Mouse (Mus musculus): Measurements from ENCODE around the gene Rab5c. TPM values are rescaled to one million over a fixed set of nuclear protein-coding genes. Genes with fewer than 3 reads are reported as not detected.

The Rab5c gene
- polyA plus RNA-seq, 1 experiment: 445 TPM

- H3K27me3 ChIP-seq (replicated peaks; ENCODE audit: control insufficient read depth, insufficient read depth, low read length): no peaks in the 10 kb centered on the region
Observed at GRCm38 (mm10) chr11:100745085-100745484, 7.1 kb upstream of the Rab5c start.

DNA sequence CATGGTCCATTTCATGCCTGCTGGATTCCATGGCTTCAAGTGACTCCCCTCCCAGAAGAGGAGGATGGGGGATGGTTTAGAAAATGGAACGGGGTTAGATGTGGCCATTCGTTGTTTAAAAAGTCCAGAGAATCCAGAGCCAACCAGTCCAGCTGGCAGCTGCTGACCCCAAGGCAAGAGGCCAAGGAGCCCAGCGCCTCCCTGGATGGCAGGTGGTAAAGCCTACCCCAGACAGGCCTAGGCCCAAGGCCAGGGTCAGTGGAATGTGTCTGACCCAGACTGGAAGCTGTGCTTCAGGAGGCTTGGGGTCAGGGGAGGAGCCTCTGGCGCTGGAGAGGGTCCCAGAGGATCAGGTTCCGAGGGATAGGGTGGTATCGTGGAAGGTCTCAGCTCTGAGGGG is 3.3 kb upstream of the Rab5c start:
- H3K27me3 ChIP-seq (replicated peaks; ENCODE audit: control insufficient read depth, insufficient read depth, low read length): no peaks in the 10 kb centered on the region
- H3K36me3 ChIP-seq (ENCODE audit: control insufficient read depth, insufficient read depth, low read length): no peaks in the 10 kb centered on the region
- no peak overlapping the region for H3K4me3 ChIP-seq (ENCODE audit: insufficient read depth, low read depth, low read length)
- WGBS: 44% methylated on average over 6 of the region's 6 CpGs
- no peak overlapping the region for H3K27ac ChIP-seq (ENCODE audit: insufficient read depth, low read depth, low read length)
- TF ChIP-seq POLR2A (IDR thresholded peaks at IDR 0.05; ENCODE audit: low read depth, low read length) (no peak), CTCF (conservative IDR thresholded peaks at IDR 0.05; ENCODE audit: insufficient read depth, insufficient read length, low read depth, low read length) (no peak)
- peak; percentile 89 for DNase-seq
- H3K4me1 ChIP-seq (ENCODE audit: control insufficient read depth, insufficient read depth, low read length): peaks cover 7% of the 10 kb centered on the region; the same call in 1 of the 2 replicates

More at GRCm38 (mm10) chr11:100745085-100745484, 7.1 kb upstream of the Rab5c start:
- peak; percentile 56 for DNase-seq
- Histone ChIP-seq H3K27ac (ENCODE audit: insufficient read depth, low read depth, low read length) (no peak overlapping the region), H3K36me3 (ENCODE audit: control insufficient read depth, insufficient read depth, low read length) (no peaks in the 10 kb centered on the region), H3K4me3 (ENCODE audit: insufficient read depth, low read depth, low read length) (no peak overlapping the region), H3K4me1 (ENCODE audit: control insufficient read depth, insufficient read depth, low read length) (no peaks in the 10 kb centered on the region)
- peak; percentile 68 for TF ChIP-seq CTCF (conservative IDR thresholded peaks at IDR 0.05; ENCODE audit: insufficient read depth, insufficient read length, low read depth, low read length)
- no peak for TF ChIP-seq POLR2A (IDR thresholded peaks at IDR 0.05; ENCODE audit: low read depth, low read length)
- WGBS: 19% methylated on average over 6 of the region's 6 CpGs

GRCm38 (mm10) chr11:100738749-100739148 is 734 bp upstream of the Rab5c start:
- H3K4me1 ChIP-seq (ENCODE audit: control insufficient read depth, insufficient read depth, low read length): peaks cover 14% of the 10 kb centered on the region; the same call in 1 of the 2 replicates
- 17% methylated on average over 5 of the region's 5 CpGs for WGBS
- no peaks in the 10 kb centered on the region for H3K36me3 ChIP-seq (ENCODE audit: control insufficient read depth, insufficient read depth, low read length)
- no peak overlapping the region for H3K4me3 ChIP-seq (ENCODE audit: insufficient read depth, low read depth, low read length)
- no peak for DNase-seq
- H3K27me3 ChIP-seq (replicated peaks; ENCODE audit: control insufficient read depth, insufficient read depth, low read length): no peaks in the 10 kb centered on the region
- no peak for TF ChIP-seq CTCF (conservative IDR thresholded peaks at IDR 0.05; ENCODE audit: insufficient read depth, insufficient read length, low read depth, low read length)
- no peak for TF ChIP-seq POLR2A (IDR thresholded peaks at IDR 0.05; ENCODE audit: low read depth, low read length)
- H3K27ac ChIP-seq (ENCODE audit: insufficient read depth, low read depth, low read length): no peak overlapping the region

- Histone ChIP-seq H3K36me3 (ENCODE audit: control insufficient read depth, insufficient read depth, low read length) (no peaks in the 10 kb centered on the region), H3K4me3 (ENCODE audit: insufficient read depth, low read depth, low read length) (peak overlapping the region; percentile 84), H3K27ac (ENCODE audit: insufficient read depth, low read depth, low read length) (peak overlapping the region; percentile 81), H3K27me3 (replicated peaks; ENCODE audit: control insufficient read depth, insufficient read depth, low read length) (no peaks in the 10 kb centered on the region), H3K4me1 (ENCODE audit: control insufficient read depth, insufficient read depth, low read length) (peaks cover 17% of the 10 kb centered on the region; the same call in 1 of the 2 replicates)
- DNase-seq: peak; percentile 53
- under 1% methylated on average over 13 of the region's 13 CpGs for WGBS
- TF ChIP-seq POLR2A (IDR thresholded peaks at IDR 0.05; ENCODE audit: low read depth, low read length): no peak
- TF ChIP-seq CTCF (conservative IDR thresholded peaks at IDR 0.05; ENCODE audit: insufficient read depth, insufficient read length, low read depth, low read length): no peak
Observed at GRCm38 (mm10) chr11:100737105-100737733, 796 bp downstream of the Rab5c start.

DNA sequence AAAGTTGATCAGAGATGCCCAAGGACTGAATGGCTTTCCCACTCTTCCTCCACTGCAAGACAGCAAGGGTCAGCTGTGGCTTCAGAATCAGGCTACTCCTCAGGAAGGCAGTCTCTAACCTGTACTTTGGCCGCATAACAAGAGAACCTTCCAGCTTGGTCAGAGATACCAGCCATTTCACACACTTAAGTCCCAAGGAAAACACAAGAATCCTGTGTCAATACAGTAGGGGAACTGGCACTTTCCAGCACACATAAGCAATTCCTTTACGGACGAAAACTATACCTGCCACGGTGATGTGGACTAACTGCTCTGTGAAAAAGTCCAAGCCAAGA is 1.3 kb downstream of the Rab5c start:
- H3K27me3 ChIP-seq (replicated peaks; ENCODE audit: control insufficient read depth, insufficient read depth, low read length): no peaks in the 10 kb centered on the region
- peak overlapping the region; percentile 81 for H3K27ac ChIP-seq (ENCODE audit: insufficient read depth, low read depth, low read length)
- peak overlapping the region; percentile 84 for H3K4me3 ChIP-seq (ENCODE audit: insufficient read depth, low read depth, low read length)
- 41% methylated on average over 4 of the region's 4 CpGs for WGBS
- no peaks in the 10 kb centered on the region for H3K36me3 ChIP-seq (ENCODE audit: control insufficient read depth, insufficient read depth, low read length)
- TF ChIP-seq POLR2A (IDR thresholded peaks at IDR 0.05; ENCODE audit: low read depth, low read length) (no peak), CTCF (conservative IDR thresholded peaks at IDR 0.05; ENCODE audit: insufficient read depth, insufficient read length, low read depth, low read length) (no peak)
- H3K4me1 ChIP-seq (ENCODE audit: control insufficient read depth, insufficient read depth, low read length): peaks cover 22% of the 10 kb centered on the region; the same call in 1 of the 2 replicates
- peak; percentile 75 for DNase-seq

DNA sequence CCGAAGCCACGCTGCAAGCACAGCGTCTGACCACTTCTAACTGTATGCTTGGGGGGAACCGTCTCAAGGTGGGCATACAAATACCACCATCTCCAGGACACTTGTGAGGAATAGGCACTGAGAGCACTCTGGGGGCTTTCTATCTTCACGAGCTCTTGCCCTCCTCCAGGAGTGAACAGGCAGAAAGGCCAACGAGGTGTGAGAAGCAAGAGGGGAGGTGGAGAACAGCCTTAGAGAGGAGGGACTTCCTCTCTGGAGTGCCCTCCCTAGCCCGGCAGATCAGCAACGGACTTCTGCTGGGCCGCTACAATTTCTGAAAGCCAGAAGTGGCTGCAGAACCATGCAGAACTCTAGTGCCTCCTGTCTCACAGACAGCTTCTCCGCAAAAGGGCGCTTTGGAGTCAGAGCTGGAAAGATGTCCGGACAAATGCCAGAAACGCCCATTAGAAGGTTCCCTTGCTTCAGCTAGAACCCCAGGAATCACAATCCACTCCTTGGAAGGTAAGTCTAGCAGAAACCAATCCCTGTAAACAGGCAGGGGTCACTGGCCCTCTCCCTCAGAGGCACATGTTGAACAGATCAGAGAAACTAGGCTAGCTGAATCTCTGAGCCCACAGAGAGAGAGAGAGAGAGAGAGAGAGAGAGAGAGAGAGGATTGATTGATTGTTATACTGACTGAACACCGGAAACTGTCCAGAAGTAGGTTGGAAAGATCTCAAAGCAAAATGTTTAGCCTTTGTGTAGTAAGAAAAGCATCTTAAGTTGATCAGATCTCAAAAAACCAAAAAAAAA is 1.9 kb downstream of the Rab5c start:
- Histone ChIP-seq H3K4me1 (ENCODE audit: control insufficient read depth, insufficient read depth, low read length) (peaks cover 26% of the 10 kb centered on the region), H3K36me3 (ENCODE audit: control insufficient read depth, insufficient read depth, low read length) (no peaks in the 10 kb centered on the region), H3K27me3 (replicated peaks; ENCODE audit: control insufficient read depth, insufficient read depth, low read length) (no peaks in the 10 kb centered on the region), H3K27ac (ENCODE audit: insufficient read depth, low read depth, low read length) (peak overlapping the region; percentile 81), H3K4me3 (ENCODE audit: insufficient read depth, low read depth, low read length) (peak overlapping the region; percentile 21)
- DNase-seq: peak; percentile 52
- no peak for TF ChIP-seq CTCF (conservative IDR thresholded peaks at IDR 0.05; ENCODE audit: insufficient read depth, insufficient read length, low read depth, low read length)
- TF ChIP-seq POLR2A (IDR thresholded peaks at IDR 0.05; ENCODE audit: low read depth, low read length): no peak
- 44% methylated on average over 14 of the region's 14 CpGs for WGBS
